Mouse (Mus musculus): ENCODE results near the gene Mpp6. TPM values are rescaled to one million over a fixed set of nuclear protein-coding genes. Genes with fewer than 3 reads are reported as not detected.

Mpp6 gene
- polyA plus RNA-seq, 2 experiments = 33.9 to 64.8 TPM

DNA sequence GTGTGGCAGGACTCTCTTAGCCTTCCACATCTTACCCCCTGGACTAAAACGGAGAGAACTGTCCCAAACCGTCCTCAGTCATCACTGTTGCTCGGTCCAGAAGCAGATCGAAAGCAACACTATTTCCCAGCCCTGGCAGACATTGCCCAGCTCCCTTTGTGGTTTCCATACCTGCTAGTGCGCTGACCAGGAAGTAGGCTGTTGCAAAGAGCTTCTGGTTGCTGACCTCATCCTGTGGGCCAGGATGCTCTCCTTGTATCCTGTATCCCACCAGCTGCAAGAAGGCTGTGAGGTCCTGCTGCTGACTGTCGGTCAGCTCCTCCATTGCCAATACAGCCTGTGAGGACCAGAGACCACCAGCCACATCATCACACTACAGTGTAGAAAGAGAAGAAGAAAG lies 109.0 kb downstream of the Mpp6 start:
- Histone ChIP-seq H3K9me3 (ENCODE audit: control insufficient read depth, low read length) (no peaks in the 10 kb centered on the region), H3K4me2 (replicated peaks; ENCODE audit: low read depth, low read length, severe bottlenecking) (no peak overlapping the region), H3K9ac (ENCODE audit: low read depth, low read length, severe bottlenecking) (no peak overlapping the region), H3K36me3 (ENCODE audit: control insufficient read depth, insufficient read depth, low read length) (no peaks in the 10 kb centered on the region), H3K27me3 (ENCODE audit: control insufficient read depth, insufficient read depth, low read length) (no peaks in the 10 kb centered on the region), H3K27ac (replicated peaks; ENCODE audit: low read depth, low read length) (no peak overlapping the region), H3K4me1 (ENCODE audit: control insufficient read depth, insufficient read depth, low read length) (no peaks in the 10 kb centered on the region), H3K4me3 (replicated peaks; ENCODE audit: low read length) (no peak overlapping the region)
- TF ChIP-seq POLR2A (IDR thresholded peaks at IDR 0.05; ENCODE audit: borderline replicate concordance, extremely low read depth, insufficient read depth, insufficient read length) = no peak
- DNase-seq (ENCODE audit: low spot score) (no peak), ATAC-seq (ENCODE audit: low FRiP score, low read depth) (no peak)
- WGBS = 82% methylated on average over 6 of the region's 6 CpGs

DNA sequence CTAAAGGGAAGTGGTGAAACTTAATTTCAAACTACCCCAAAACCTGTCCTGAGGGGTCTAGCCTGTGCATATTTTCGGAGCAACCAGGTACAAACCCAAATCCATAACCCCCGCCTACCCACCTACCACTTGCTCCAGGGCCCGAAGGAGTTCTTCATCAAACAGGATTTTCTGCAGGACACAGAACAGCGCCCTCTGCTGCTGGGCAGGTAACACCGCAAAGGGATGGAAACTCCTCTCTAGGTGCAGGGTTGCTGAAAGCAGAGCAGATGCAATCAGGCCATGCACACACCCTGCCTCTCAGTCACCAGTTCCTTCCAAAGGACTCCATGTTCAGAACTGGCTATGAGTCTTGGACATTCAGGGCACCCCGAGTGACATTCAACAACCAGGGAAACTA lies 110.8 kb downstream of the Mpp6 start:
- no peak for TF ChIP-seq POLR2A (IDR thresholded peaks at IDR 0.05; ENCODE audit: borderline replicate concordance, extremely low read depth, insufficient read depth, insufficient read length)
- Histone ChIP-seq H3K27me3 (ENCODE audit: control insufficient read depth, insufficient read depth, low read length) (no peaks in the 10 kb centered on the region), H3K4me3 (replicated peaks; ENCODE audit: low read length) (no peak overlapping the region), H3K4me1 (ENCODE audit: control insufficient read depth, insufficient read depth, low read length) (no peaks in the 10 kb centered on the region), H3K27ac (replicated peaks; ENCODE audit: low read depth, low read length) (no peak overlapping the region), H3K4me2 (replicated peaks; ENCODE audit: low read depth, low read length, severe bottlenecking) (no peak overlapping the region), H3K9me3 (ENCODE audit: control insufficient read depth, low read length) (no peaks in the 10 kb centered on the region), H3K9ac (ENCODE audit: low read depth, low read length, severe bottlenecking) (no peak overlapping the region), H3K36me3 (ENCODE audit: control insufficient read depth, insufficient read depth, low read length) (no peaks in the 10 kb centered on the region)
- DNase-seq (ENCODE audit: low spot score) (no peak), ATAC-seq (ENCODE audit: low FRiP score, low read depth) (no peak)
- WGBS = 63% methylated on average over 6 of the region's 6 CpGs

DNA sequence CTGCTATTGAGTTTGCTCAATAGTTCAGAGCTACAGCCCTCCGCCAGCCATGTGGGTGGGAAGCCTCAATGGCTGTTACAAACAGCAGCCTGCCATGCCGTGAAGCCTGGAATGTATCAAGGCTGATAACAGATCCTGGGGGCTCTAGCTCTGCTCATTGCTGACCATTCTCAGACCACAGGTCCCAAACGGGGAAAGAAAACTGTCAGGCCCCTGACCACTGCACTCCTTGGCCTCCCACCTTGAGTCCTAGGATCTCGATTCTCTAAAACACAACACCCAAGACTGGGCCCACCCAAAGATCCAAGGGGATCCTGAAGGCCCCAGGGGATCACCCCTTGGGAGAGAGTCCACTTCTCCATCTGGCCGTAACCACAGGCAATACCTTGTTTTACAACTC lies 112.3 kb downstream of the Mpp6 start:
- Histone ChIP-seq H3K4me1 (ENCODE audit: control insufficient read depth, insufficient read depth, low read length) (no peaks in the 10 kb centered on the region), H3K4me3 (replicated peaks; ENCODE audit: low read length) (no peak overlapping the region), H3K9me3 (ENCODE audit: control insufficient read depth, low read length) (no peaks in the 10 kb centered on the region), H3K9ac (ENCODE audit: low read depth, low read length, severe bottlenecking) (no peak overlapping the region), H3K36me3 (ENCODE audit: control insufficient read depth, insufficient read depth, low read length) (no peaks in the 10 kb centered on the region), H3K27ac (replicated peaks; ENCODE audit: low read depth, low read length) (no peak overlapping the region), H3K27me3 (ENCODE audit: control insufficient read depth, insufficient read depth, low read length) (no peaks in the 10 kb centered on the region), H3K4me2 (replicated peaks; ENCODE audit: low read depth, low read length, severe bottlenecking) (no peak overlapping the region)
- DNase-seq (ENCODE audit: low spot score) = no peak
- no peak for ATAC-seq (ENCODE audit: low FRiP score, low read depth)
- no peak for TF ChIP-seq POLR2A (IDR thresholded peaks at IDR 0.05; ENCODE audit: borderline replicate concordance, extremely low read depth, insufficient read depth, insufficient read length)
- WGBS = 63% methylated on average over 5 of the region's 5 CpGs

DNA sequence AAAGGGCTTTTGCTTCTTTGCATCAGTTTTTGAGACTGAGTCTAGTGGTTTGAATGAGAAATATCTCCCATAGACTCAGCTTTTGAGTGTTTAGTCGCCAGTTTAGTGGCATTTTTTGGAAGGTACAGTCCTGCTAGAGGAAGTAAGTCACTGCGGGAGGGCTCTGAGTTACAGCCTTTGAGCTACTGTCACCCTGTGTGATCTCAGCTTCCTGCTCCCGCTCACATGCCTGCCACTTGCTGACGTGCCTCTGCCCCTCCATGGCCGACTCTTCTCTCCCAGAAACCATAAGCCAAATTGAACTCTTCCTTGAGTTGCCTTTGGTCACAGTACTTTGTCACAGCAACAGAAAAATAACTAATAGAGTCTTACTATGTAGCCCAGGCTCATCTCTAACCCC lies 112.9 kb downstream of the Mpp6 start:
- H3K36me3 ChIP-seq (ENCODE audit: control insufficient read depth, insufficient read depth, low read length) = no peaks in the 10 kb centered on the region
- no peaks in the 10 kb centered on the region for H3K9me3 ChIP-seq (ENCODE audit: control insufficient read depth, low read length)
- H3K9ac ChIP-seq (ENCODE audit: low read depth, low read length, severe bottlenecking) = no peak overlapping the region
- no peak overlapping the region for H3K4me3 ChIP-seq (replicated peaks; ENCODE audit: low read length)
- WGBS = 72% methylated on average over 5 of the region's 5 CpGs
- no peaks in the 10 kb centered on the region for H3K4me1 ChIP-seq (ENCODE audit: control insufficient read depth, insufficient read depth, low read length)
- no peak overlapping the region for H3K27ac ChIP-seq (replicated peaks; ENCODE audit: low read depth, low read length)
- H3K27me3 ChIP-seq (ENCODE audit: control insufficient read depth, insufficient read depth, low read length) = no peaks in the 10 kb centered on the region
- TF ChIP-seq POLR2A (IDR thresholded peaks at IDR 0.05; ENCODE audit: borderline replicate concordance, extremely low read depth, insufficient read depth, insufficient read length) = no peak
- no peak for DNase-seq (ENCODE audit: low spot score)
- H3K4me2 ChIP-seq (replicated peaks; ENCODE audit: low read depth, low read length, severe bottlenecking) = no peak overlapping the region
- no peak for ATAC-seq (ENCODE audit: low FRiP score, low read depth)

DNA sequence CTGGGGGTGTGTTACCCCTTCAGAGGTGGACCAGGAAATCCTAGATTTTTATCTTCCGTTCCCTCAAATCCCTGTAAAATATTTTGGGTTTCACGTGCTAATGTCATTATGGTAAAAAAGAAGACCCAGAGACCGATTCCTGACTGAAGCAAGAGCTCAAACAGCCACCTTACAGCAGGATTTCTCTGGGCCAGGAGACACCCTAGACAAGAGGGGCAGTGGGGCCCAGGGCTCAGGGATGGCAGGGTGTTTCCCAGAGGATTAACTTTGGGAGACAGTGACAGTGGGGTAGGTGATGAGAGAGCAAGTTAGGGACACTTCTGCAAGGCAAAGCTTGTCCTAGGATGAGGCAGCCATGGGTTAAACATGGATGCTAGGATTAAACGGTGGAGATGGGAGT lies 113.6 kb downstream of the Mpp6 start:
- Histone ChIP-seq H3K4me2 (replicated peaks; ENCODE audit: low read depth, low read length, severe bottlenecking) (no peak overlapping the region), H3K9me3 (ENCODE audit: control insufficient read depth, low read length) (no peaks in the 10 kb centered on the region), H3K27ac (replicated peaks; ENCODE audit: low read depth, low read length) (no peak overlapping the region), H3K4me3 (replicated peaks; ENCODE audit: low read length) (no peak overlapping the region), H3K4me1 (ENCODE audit: control insufficient read depth, insufficient read depth, low read length) (no peaks in the 10 kb centered on the region), H3K27me3 (ENCODE audit: control insufficient read depth, insufficient read depth, low read length) (no peaks in the 10 kb centered on the region), H3K36me3 (ENCODE audit: control insufficient read depth, insufficient read depth, low read length) (no peaks in the 10 kb centered on the region), H3K9ac (ENCODE audit: low read depth, low read length, severe bottlenecking) (no peak overlapping the region)
- no peak for ATAC-seq (ENCODE audit: low FRiP score, low read depth)
- 93% methylated on average over 4 of the region's 4 CpGs for WGBS
- DNase-seq (ENCODE audit: low spot score) = no peak
- TF ChIP-seq POLR2A (IDR thresholded peaks at IDR 0.05; ENCODE audit: borderline replicate concordance, extremely low read depth, insufficient read depth, insufficient read length) = no peak

DNA sequence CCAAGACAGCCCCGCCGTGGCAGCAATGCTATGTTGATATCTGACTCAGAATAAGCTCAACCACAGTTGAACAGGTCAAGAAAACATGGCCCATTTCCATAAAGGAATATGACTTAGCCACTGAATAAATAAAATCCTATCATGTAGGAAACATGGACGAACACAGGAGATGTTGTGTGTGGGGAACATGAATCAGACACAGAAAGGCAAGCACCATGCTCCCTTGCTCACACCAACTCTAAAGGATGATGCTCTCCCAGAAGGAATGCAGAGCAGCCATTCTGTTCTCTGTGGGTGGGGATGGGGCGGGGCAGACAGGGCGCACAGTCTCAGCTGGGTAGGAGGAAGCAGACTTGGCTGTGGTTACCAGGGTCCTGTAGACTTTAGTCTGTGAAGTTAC lies 115.2 kb downstream of the Mpp6 start:
- no peak for TF ChIP-seq POLR2A (IDR thresholded peaks at IDR 0.05; ENCODE audit: borderline replicate concordance, extremely low read depth, insufficient read depth, insufficient read length)
- Histone ChIP-seq H3K27ac (replicated peaks; ENCODE audit: low read depth, low read length) (no peak overlapping the region), H3K27me3 (ENCODE audit: control insufficient read depth, insufficient read depth, low read length) (no peaks in the 10 kb centered on the region), H3K4me2 (replicated peaks; ENCODE audit: low read depth, low read length, severe bottlenecking) (no peak overlapping the region), H3K9me3 (ENCODE audit: control insufficient read depth, low read length) (no peaks in the 10 kb centered on the region), H3K4me3 (replicated peaks; ENCODE audit: low read length) (no peak overlapping the region), H3K9ac (ENCODE audit: low read depth, low read length, severe bottlenecking) (no peak overlapping the region), H3K36me3 (ENCODE audit: control insufficient read depth, insufficient read depth, low read length) (no peaks in the 10 kb centered on the region), H3K4me1 (ENCODE audit: control insufficient read depth, insufficient read depth, low read length) (no peaks in the 10 kb centered on the region)
- 89% methylated on average over 5 of the region's 5 CpGs for WGBS
- ATAC-seq (ENCODE audit: low FRiP score, low read depth) = no peak
- no peak for DNase-seq (ENCODE audit: low spot score)

All from limb, embryonic 14.5 days (tissue).